Mouse (Mus musculus) midbrain, embryonic 15.5 days (tissue): ENCODE data around the gene Krt34. TPM values are rescaled to one million over a fixed set of nuclear protein-coding genes. Genes with fewer than 3 reads are reported as not detected.

Experiments used
- ATAC-seq: fragments of 200-750 bp; cut with Nextera tagmentation; replicated peaks from 2 replicates; pipeline ENCODE4 v1.8.0; 2017; ENCODE audit warnings: moderate TSS enrichment
- H3K27ac ChIP-seq: fragments of 300-500 bp; sonication (generic); 2 replicates; pipeline ENCODE4 v1.5.1; 2015; ENCODE audit warnings: mild to moderate bottlenecking, inconsistent platforms
- H3K27me3 ChIP-seq: fragments of 300-500 bp; sonication (generic); replicated peaks from 2 replicates; pipeline ENCODE4 v1.6.1; 2015; ENCODE audit warnings: inconsistent platforms
- H3K36me3 ChIP-seq: fragments of 300-500 bp; sonication (generic); replicated peaks from 2 replicates; pipeline ENCODE4 v1.6.1; 2015; ENCODE audit warnings: inconsistent platforms
- H3K4me1 ChIP-seq: fragments of 300-500 bp; sonication (generic); 2 replicates; pipeline ENCODE4 v1.6.1; 2015; ENCODE audit warnings: inconsistent platforms
- H3K4me2 ChIP-seq: fragments of 300-500 bp; sonication (generic); 2 replicates; pipeline ENCODE4 v1.6.1; 2015; ENCODE audit warnings: inconsistent platforms, mild to moderate bottlenecking, moderate library complexity
- H3K4me3 ChIP-seq: fragments of 300-500 bp; sonication (generic); 2 replicates; pipeline ENCODE4 v1.5.1; 2015; ENCODE audit warnings: mild to moderate bottlenecking, inconsistent platforms
- H3K9ac ChIP-seq: fragments of 300-500 bp; sonication (generic); 2 replicates; pipeline ENCODE4 v1.6.1; 2015; ENCODE audit warnings: mild to moderate bottlenecking, inconsistent platforms
- H3K9me3 ChIP-seq: fragments of 300-500 bp; sonication (generic); 2 replicates; pipeline ENCODE4 v1.6.1; 2016; ENCODE audit warnings: inconsistent platforms
- WGBS: fragments of 180-500 bp; shearing (Covaris S2); methylation state at CpG from one replicate; pipeline ENCODE4 v1.1.7; 2015; ENCODE audit warnings: mixed read lengths; 5-methylcytosine and 5-hydroxymethylcytosine counted together
- polyA plus RNA-seq: library from polyadenylated mRNA; unstranded; fragments of >200 nt; fragmentation: Nextera tagmentation; extraction: Ambion mirVana; gene quantifications from 2 replicates; pipeline ENCODE4 v1.2.1, GENCODE M21; 2015

The Krt34 gene
- polyA plus RNA-seq, 1 experiment from 2014 or later: not detected

- no peak for ATAC-seq
- Histone ChIP-seq H3K9ac (no peak within 1 kb of the TSS), H3K4me2 (no peak within 1 kb of the TSS)
These were observed 11.6 kb downstream of the Krt34 start, which contains the start of gene Krt33b for GRCm38 (mm10) chr11:100029768-100030167. TSS of gene Krt33b (minus strand) at chr11:100029868.

DNA sequence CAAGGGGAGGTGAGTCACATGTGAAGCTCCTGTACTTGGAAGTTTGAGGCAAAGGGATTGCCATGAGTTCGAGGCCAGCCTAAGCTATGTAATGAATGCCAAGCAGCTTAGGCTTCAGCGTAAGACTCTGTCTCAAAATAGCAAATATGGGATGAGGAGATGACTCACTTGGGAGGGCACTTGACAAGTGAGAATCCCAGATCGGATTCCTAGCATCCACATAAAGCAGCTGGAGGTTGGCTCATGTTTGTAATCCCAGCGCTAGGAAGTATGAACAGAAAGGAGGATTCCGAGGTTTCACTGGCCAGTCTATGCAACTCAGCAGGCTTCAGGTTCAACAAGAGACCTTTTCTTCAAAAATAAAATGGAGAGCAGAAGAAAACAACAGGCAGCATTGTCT is 19.9 kb downstream of the Krt34 start:
- H3K27ac ChIP-seq: no peak overlapping the region
- H3K9ac ChIP-seq: no peak overlapping the region
- H3K9me3 ChIP-seq: no peaks in the 10 kb centered on the region
- H3K4me2 ChIP-seq: no peak overlapping the region
- no peak overlapping the region for H3K4me3 ChIP-seq
- 86% methylated on average over 5 of the region's 5 CpGs for WGBS
- H3K27me3 ChIP-seq: no peaks in the 10 kb centered on the region
- ATAC-seq: no peak
- H3K36me3 ChIP-seq: no peaks in the 10 kb centered on the region
- no peaks in the 10 kb centered on the region for H3K4me1 ChIP-seq

More at GRCm38 (mm10) chr11:100029768-100030167, 11.6 kb downstream of the Krt34 start, which contains the start of gene Krt33b:
- Histone ChIP-seq H3K36me3 (no peaks in the 10 kb centered on the region), H3K27me3 (no peaks in the 10 kb centered on the region), H3K4me3 (no peak within 1 kb of the TSS), H3K4me1 (no peaks in the 10 kb centered on the region), H3K27ac (no peak within 1 kb of the TSS), H3K9me3 (no peaks in the 10 kb centered on the region)
- WGBS: 95% methylated on average over 6 of the region's 6 CpGs

GRCm38 (mm10) chr11:100019466-100019865 is 21.9 kb downstream of the Krt34 start:
- H3K27ac ChIP-seq: no peak overlapping the region
- no peaks in the 10 kb centered on the region for H3K4me1 ChIP-seq
- H3K27me3 ChIP-seq: no peaks in the 10 kb centered on the region
- no peak overlapping the region for H3K9ac ChIP-seq
- H3K4me3 ChIP-seq: no peak overlapping the region
- H3K4me2 ChIP-seq: no peak overlapping the region
- H3K9me3 ChIP-seq: no peaks in the 10 kb centered on the region
- 97% methylated on average over 1 of the region's 1 CpGs for WGBS
- no peaks in the 10 kb centered on the region for H3K36me3 ChIP-seq
- ATAC-seq: no peak

GRCm38 (mm10) chr11:100016112-100016511 is 25.2 kb downstream of the Krt34 start, which contains the start of gene Krt33a:
TSS of gene Krt33a (minus strand) at chr11:100016212.
- no peaks in the 10 kb centered on the region for H3K4me1 ChIP-seq
- no peak within 1 kb of the TSS for H3K4me3 ChIP-seq
- H3K36me3 ChIP-seq: no peaks in the 10 kb centered on the region
- H3K27me3 ChIP-seq: no peaks in the 10 kb centered on the region
- no peak within 1 kb of the TSS for H3K4me2 ChIP-seq
- H3K9ac ChIP-seq: no peak within 1 kb of the TSS
- H3K27ac ChIP-seq: no peak within 1 kb of the TSS
- no peak for ATAC-seq
- no peaks in the 10 kb centered on the region for H3K9me3 ChIP-seq
- 90% methylated on average over 4 of the region's 4 CpGs for WGBS

DNA sequence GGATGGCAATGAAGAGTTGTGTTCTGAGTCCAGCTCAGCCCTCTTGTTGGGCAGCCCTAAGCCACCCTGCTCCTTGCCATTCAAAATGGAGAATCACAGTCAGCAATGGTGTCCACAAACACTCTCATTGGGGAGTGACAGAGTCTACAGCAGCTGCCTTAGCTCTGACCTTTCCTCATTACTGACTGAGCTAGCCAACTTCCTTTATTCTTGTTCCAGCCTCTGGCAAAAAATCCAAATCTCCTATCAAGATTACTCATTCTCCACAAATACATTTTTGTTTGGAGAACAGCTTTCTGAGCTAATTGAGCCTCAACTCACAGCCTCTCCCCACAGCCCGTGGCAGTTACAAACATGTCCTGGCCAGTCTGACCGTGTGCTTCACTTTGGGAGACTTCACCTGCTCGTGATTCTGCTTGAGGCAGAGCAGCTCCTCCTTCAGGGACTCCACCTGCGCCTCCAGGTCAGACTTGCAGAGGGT is 27.6 kb downstream of the Krt34 start:
- H3K4me2 ChIP-seq: no peak overlapping the region
- no peak for ATAC-seq
- no peak overlapping the region for H3K4me3 ChIP-seq
- H3K9ac ChIP-seq: no peak overlapping the region
- 76% methylated on average over 4 of the region's 4 CpGs for WGBS
- H3K27ac ChIP-seq: no peak overlapping the region
- H3K36me3 ChIP-seq: no peaks in the 10 kb centered on the region
- no peaks in the 10 kb centered on the region for H3K9me3 ChIP-seq
- no peaks in the 10 kb centered on the region for H3K27me3 ChIP-seq
- no peaks in the 10 kb centered on the region for H3K4me1 ChIP-seq

- no peak overlapping the region for H3K4me3 ChIP-seq
- WGBS: 80% methylated on average over 5 of the region's 5 CpGs
- no peak for ATAC-seq
- H3K36me3 ChIP-seq: no peaks in the 10 kb centered on the region
- no peaks in the 10 kb centered on the region for H3K27me3 ChIP-seq
- no peaks in the 10 kb centered on the region for H3K9me3 ChIP-seq
- H3K4me1 ChIP-seq: no peaks in the 10 kb centered on the region
- no peak overlapping the region for H3K9ac ChIP-seq
- H3K4me2 ChIP-seq: no peak overlapping the region
- no peak overlapping the region for H3K27ac ChIP-seq
These were observed 30.7 kb downstream of the Krt34 start for GRCm38 (mm10) chr11:100010682-100011081.

- no peaks in the 10 kb centered on the region for H3K27me3 ChIP-seq
- no peaks in the 10 kb centered on the region for H3K9me3 ChIP-seq
- WGBS: 89% methylated on average over 5 of the region's 5 CpGs
- no peak overlapping the region for H3K4me3 ChIP-seq
- no peak overlapping the region for H3K9ac ChIP-seq
- H3K36me3 ChIP-seq: no peaks in the 10 kb centered on the region
- no peaks in the 10 kb centered on the region for H3K4me1 ChIP-seq
- no peak overlapping the region for H3K4me2 ChIP-seq
- no peak for ATAC-seq
- no peak overlapping the region for H3K27ac ChIP-seq
These were observed 33.0 kb downstream of the Krt34 start for GRCm38 (mm10) chr11:100008336-100008735.

DNA sequence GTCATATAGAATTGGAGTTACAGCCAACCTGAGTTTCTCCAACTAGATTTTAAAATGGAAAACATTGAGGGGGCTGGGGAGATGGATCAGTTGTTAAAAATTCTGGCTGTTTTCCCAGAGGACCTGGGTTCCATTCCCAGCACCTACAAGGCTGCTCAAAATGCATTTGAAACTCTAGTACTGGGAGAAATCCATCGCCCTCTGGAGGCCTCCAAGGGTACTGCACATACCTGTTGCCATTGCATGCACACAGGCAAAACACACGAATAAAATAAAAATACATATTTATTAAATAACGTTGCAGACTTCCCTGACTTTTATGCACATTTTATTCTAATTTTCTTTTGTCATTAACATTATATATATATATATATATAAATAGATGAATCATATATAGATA is 34.7 kb downstream of the Krt34 start:
- H3K36me3 ChIP-seq: no peaks in the 10 kb centered on the region
- H3K9me3 ChIP-seq: no peaks in the 10 kb centered on the region
- 57% methylated on average over 3 of the region's 3 CpGs for WGBS
- no peak overlapping the region for H3K9ac ChIP-seq
- no peak overlapping the region for H3K4me2 ChIP-seq
- no peaks in the 10 kb centered on the region for H3K27me3 ChIP-seq
- no peak overlapping the region for H3K4me3 ChIP-seq
- ATAC-seq: no peak
- no peaks in the 10 kb centered on the region for H3K4me1 ChIP-seq
- no peak overlapping the region for H3K27ac ChIP-seq

DNA sequence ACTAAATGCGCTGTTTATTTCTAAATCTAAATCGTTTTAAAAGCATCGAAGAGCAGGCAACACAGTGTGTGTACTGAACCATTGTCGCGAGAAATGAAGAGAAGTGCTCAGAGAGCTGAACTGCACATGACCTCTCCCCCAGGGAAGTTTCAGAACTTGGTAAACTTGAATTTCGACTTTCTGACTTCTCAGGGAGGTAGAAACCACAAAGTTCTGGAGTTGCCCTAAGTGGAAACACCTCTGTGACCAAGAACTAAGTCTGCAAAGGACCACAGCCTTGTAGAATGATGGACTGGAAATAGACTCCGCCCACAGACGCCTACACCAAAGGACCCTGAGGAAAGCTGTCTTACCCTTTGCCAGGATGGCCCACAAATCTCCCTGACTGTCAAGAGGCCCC is 35.4 kb downstream of the Krt34 start:
- ATAC-seq: no peak
- 86% methylated on average over 8 of the region's 8 CpGs for WGBS
- Histone ChIP-seq H3K4me3 (no peak overlapping the region), H3K4me2 (no peak overlapping the region), H3K9ac (no peak overlapping the region), H3K9me3 (no peaks in the 10 kb centered on the region), H3K36me3 (no peaks in the 10 kb centered on the region), H3K27ac (no peak overlapping the region), H3K27me3 (no peaks in the 10 kb centered on the region), H3K4me1 (no peaks in the 10 kb centered on the region)

- no peak overlapping the region for H3K27ac ChIP-seq
- H3K4me2 ChIP-seq: no peak overlapping the region
- no peak overlapping the region for H3K4me3 ChIP-seq
- H3K9me3 ChIP-seq: no peaks in the 10 kb centered on the region
- no peaks in the 10 kb centered on the region for H3K4me1 ChIP-seq
- no peak overlapping the region for H3K9ac ChIP-seq
- no peaks in the 10 kb centered on the region for H3K27me3 ChIP-seq
- WGBS: 27% methylated on average over 6 of the region's 6 CpGs
- ATAC-seq: no peak
- H3K36me3 ChIP-seq: no peaks in the 10 kb centered on the region
These were observed 36.5 kb downstream of the Krt34 start for GRCm38 (mm10) chr11:100004846-100005245.

DNA sequence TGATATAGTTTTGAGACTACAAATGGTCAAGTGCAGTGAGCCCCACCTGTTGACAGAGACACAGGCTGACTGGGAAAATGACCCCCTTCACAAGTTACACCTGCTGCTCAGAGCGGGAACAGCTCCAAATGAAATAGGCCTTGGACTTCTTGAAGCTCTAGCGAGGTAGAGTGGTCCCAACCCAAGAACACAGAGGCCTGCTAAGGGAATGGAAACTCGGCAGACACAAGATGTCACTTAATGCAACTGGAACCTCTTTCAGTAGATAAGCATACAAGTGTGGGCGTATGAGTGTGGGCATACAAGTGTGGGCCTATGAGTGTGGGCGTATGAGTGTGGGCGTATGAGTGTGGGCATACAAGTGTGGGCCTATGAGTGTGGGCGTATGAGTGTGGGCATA is 42.3 kb downstream of the Krt34 start:
- H3K4me3 ChIP-seq: no peak overlapping the region
- 96% methylated on average over 7 of the region's 7 CpGs for WGBS
- H3K9me3 ChIP-seq: no peaks in the 10 kb centered on the region
- H3K36me3 ChIP-seq: no peaks in the 10 kb centered on the region
- H3K4me1 ChIP-seq: no peaks in the 10 kb centered on the region
- no peak for ATAC-seq
- H3K4me2 ChIP-seq: no peak overlapping the region
- H3K27me3 ChIP-seq: no peaks in the 10 kb centered on the region
- H3K9ac ChIP-seq: no peak overlapping the region
- no peak overlapping the region for H3K27ac ChIP-seq

GRCm38 (mm10) chr11:99994384-99994661 is 47.0 kb downstream of the Krt34 start:
- ATAC-seq: no peak
- no peak overlapping the region for H3K4me2 ChIP-seq
- no peak overlapping the region for H3K9ac ChIP-seq
- H3K36me3 ChIP-seq: no peaks in the 10 kb centered on the region
- H3K9me3 ChIP-seq: no peaks in the 10 kb centered on the region
- H3K4me1 ChIP-seq: no peaks in the 10 kb centered on the region
- 69% methylated on average over 4 of the region's 4 CpGs for WGBS
- H3K27me3 ChIP-seq: no peaks in the 10 kb centered on the region
- H3K4me3 ChIP-seq: no peak overlapping the region
- no peak overlapping the region for H3K27ac ChIP-seq

- Histone ChIP-seq H3K9ac (peak within 1 kb of the TSS; percentile 30; the same call in 1 of the 2 replicates), H3K4me1 (no peaks in the 10 kb centered on the region), H3K27ac (no peak within 1 kb of the TSS), H3K27me3 (no peaks in the 10 kb centered on the region), H3K4me3 (peak within 1 kb of the TSS; percentile 25), H3K9me3 (no peaks in the 10 kb centered on the region), H3K36me3 (no peaks in the 10 kb centered on the region), H3K4me2 (peak within 1 kb of the TSS; percentile 43)
- ATAC-seq: 0 out of 2 replicates have a peak, but pooled peaks have one; percentile 42
- WGBS: 28% methylated on average over 26 of the region's 26 CpGs
These were observed 47.6 kb downstream of the Krt34 start, which contains the start of gene Krtap17-1 for GRCm38 (mm10) chr11:99993620-99994383. TSS of gene Krtap17-1 (minus strand) at chr11:99993994.
